Mouse (Mus musculus) Muller cell, postnatal 12 days (primary cell): ENCODE data around the gene Olfr485.
"Not testable (repeated sequence)": the region's sequence is repeated elsewhere in the genome, so short reads cannot be mapped to it uniquely, and the experiment has no call there.

ENCODE experiments used
- DNase-seq: peaks from one replicate; pipeline ENCODE4 v3.0.0-alpha.2; 2015; ENCODE audit errors: inconsistent ontology term

Gene Olfr485

DNA sequence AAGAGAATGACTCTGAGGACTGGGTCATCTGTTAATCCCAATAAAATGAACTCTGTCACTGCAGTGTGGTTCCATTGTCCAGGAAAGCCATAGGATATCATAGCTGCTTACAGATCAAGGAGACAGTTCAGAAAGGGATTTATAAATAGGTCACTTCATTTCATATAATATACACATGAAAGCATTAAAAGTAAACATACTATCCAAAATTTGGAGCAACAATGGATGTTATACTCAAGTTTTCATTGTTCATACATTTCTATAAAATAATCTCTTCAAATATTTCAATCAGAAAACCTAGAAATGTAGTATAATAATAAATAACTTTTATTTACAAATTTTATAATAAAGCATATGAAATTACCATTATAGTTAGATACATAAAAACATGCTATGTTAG, at the start of gene Olfr485:
Gene Olfr485, minus strand, starts transcription at position 101 of the 400 bp plus-strand sequence.
- no peak for DNase-seq

DNA sequence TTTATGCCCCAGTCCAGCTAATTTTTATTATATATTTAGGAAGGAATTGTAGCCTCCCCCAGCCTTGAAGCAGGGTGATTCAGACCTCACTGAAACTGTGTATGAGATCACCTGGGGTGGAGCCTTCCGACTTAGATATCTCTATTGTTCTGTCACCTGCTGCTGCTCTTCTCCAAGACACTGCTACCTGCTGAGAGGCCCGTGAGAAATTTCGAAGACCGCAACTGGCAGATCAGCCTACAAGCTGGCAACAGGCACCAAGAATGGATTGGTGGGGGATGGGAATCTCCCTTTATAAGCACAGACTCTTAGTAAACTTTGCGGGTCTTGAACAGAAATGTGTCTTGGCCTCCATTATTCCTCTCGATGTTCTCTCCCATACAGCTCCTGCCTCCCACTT, 37.3 kb upstream of the Olfr485 start:
- no peak for DNase-seq

DNA sequence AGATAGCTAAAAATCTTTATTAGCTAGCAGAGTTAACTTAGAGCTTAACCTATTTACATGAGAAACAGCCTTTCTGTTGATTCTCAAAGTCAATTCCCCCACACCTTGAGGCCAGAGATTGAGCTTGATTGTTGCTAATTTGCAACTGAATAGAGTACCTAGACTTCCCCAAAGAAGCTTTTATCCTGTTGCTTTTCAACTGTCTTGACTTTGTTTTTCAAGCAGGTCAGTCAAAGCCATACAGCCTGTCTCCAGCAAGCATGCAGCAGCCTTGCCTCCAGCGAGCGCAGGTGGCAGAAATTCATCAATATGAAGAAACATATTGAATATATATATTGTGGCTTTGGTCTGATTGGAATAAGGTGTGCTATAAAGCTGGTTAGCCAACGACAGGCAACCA, 36.7 kb upstream of the Olfr485 start:
- not testable (repeated sequence) for DNase-seq

DNA sequence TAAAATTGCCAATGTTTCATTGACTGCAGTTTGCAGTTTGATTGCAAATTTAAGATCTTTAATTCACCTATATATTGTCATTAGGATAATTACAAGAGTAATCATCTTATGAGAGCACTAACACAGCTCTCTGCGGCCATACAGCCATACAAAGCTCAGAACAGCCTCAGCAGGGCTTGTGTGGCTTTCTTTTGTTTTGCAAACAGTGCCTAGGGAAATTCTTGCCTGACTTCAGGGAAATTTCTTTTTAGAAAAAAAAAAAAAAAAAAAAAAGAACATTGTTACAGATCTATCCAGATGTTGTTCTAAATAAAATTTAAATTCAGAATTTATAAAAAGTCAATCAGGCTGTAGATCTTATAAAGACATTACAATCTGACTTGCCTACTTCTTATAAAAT, 33.0 kb upstream of the Olfr485 start:
- not testable (repeated sequence) for DNase-seq

DNA sequence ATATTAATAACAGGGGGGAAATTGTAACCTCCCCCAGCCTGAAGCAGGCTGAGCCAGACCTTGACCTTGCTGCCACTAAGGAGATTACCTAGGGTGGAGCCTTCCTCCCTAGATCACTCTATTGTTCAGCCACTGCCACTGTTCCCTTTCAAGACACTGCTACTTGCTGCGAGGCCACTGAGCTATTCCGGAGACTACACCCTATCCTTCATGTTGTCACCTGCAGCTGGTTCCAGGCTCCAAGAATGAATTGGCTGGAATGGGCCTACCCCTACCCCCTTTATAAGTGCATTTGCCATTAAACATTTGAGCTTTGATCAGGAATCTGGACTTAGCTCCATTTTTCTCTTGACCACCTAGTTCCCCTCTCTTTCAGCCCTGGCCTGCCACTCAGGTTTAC, 31.5 kb upstream of the Olfr485 start:
- not testable (repeated sequence) for DNase-seq

DNA sequence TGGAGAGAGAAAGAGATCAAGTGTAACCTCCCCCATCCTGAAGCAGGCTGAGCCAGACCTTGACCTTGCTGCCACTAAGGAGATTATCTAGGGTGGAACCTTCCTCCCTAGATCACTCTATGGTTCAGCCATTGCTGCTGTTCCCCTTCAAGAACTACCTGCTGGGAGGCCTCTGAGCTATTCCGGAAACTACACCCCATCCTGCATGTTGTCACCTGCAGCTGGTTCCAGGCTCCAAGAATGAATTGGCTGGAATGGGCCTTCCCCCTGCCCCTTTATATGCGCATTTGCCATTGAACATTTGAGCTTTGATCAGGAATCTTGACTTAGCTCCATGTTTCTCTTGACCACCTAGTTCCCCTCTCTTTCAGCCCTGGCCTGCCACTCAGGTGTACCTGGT, 25.6 kb upstream of the Olfr485 start:
- not testable (repeated sequence) for DNase-seq

DNA sequence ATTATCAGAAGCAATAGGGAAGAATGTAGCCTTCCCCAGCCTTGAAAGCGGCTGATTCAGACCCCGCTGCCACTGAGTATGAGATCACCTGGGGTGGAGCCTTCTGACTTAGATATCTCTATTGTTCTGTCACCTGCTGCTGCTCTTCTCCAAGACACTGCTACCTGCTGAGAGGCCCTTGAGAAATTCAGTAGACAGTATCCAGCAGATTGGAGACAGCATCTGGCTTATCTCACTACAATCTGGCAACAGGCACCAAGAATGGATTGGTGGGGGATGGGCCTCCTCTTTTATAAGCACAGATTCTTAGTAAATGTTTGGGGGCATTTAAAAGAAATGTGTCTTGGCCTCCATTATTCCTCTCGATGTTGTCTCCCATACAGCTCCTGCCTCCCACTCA, 24.7 kb upstream of the Olfr485 start:
- not testable (repeated sequence) for DNase-seq

DNA sequence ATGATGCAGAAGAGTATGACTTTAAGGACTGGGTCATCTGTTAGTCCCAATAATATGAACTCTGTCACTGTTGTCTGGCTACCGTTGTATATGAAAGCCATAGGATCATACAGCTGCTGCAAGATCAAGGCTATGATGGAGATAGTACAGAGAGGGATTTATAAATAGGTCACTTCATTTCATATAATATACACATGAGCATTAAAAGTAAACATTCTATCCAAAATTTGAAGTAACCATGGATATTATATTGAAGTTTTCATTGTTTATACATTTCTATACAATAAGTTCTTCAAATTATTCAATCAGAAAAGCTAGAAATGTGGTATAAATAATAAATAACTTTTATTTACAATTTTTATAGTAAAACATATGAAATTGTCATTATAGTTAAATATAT, 13.0 kb upstream of the Olfr485 start, which contains the start of gene Olfr486:
Gene Olfr486, minus strand, starts transcription at position 101 of the 400 bp plus-strand sequence.
- DNase-seq: not testable (repeated sequence)

DNA sequence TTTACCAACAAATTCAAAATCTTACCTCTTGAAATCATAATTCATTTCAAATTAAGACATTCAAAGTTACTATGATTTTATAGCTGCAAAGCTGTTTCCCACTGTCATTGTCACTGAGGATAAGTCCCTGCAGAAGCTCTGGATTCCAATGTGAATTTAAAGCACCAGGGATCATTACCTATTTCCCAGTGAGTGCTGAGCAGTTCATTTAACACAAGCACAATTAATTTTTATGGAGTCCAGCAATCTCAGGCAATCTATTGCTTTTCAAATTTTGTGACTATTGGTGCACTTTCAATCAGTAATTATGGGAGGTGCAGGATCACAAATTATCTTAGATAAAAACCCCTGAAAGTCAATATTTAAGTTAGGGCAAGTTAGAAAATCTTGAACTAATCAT, 32.3 kb downstream of the Olfr485 start, which contains the start of gene Olfr484:
Gene Olfr484, minus strand, starts transcription at position 101 of the 400 bp plus-strand sequence.
- DNase-seq: no peak

DNA sequence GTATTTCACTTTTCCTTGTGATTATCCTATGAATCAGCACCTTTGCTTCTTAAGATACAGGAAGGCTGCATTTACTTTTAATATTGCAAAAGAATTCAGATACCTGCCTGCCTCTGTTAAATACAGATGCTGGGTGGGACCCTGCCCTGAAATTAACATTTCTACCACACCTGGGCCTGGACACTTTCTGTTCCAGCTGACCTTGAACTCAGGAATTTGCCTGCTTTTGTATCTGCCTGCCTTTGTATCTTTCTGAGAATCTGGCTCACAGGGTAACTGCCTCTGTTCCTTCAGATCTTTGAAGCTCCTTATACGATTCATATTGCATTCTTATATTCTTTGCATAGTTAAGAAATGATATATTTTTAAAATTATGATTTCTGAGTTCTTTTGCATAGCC, 38.3 kb downstream of the Olfr485 start:
- DNase-seq: no peak

DNA sequence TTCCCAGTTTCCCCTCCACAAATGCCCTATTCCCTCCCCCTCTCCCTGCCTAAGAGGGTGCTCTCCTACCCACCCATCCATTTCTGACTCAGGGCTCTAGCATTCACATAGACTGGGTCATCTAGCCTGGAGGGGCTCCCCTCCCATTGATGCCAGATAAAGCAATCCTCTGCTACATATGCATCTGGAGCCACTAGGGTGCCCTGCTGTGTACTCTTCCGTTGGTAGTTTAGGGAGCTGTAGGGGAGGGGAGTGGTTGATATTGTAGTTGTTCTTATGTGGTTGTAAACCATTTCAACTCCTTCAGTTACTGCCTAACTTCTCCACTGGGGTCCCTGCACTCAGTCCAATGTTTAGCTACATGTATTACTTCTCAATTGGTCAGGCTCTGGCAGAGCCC, 39.0 kb downstream of the Olfr485 start:
- DNase-seq: no peak
